Mouse (Mus musculus): ENCODE data around the gene Stat2.

DNA sequence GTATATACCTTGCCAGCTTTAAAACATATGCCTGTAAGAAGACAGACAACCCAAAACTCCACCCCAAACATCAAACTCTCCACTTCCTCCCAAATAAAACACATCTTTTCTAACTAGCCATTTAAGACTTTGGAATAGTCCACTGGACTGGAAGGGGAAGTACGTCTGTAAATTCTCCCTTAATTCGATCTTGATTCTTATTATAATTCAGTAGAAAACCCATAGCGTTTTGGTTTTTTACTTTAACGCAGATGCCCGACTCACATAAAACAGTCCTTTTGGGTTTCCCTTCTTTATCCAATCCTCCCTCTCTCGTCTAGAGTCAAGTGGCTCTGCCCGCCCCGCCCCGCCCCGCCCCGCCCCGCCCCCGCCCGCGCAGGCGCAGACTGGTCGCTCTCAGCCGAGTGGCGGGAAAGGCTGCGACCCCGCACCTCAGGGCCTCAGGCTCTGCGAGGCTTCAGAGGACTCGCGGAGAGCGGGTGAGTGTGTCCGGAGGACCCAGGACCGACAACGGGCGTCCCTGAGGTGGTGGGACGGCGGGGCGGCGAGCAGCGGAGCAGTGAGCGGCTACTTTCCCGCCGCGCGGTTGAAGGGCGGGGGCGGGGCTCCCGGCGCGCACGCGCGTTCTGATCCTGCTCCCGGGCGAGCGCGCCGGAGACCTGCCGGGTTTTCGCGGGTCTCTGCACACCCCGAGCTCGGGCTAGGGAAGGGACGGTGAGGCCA is 38.5 kb upstream of the Stat2 start, which contains the start of gene Timeless:
- TF ChIP-seq GATA1 (IDR thresholded peaks at IDR 0.05; ENCODE audit: borderline replicate concordance, low read length): no peak
- TF ChIP-seq FLI1 (IDR thresholded peaks at IDR 0.05; ENCODE audit: low read length): no peak

Measured in megakaryocyte, embryonic 14.5 days (primary cell).